Mouse (Mus musculus) megakaryocyte progenitor cell, adult 5-6 weeks (primary cell): ENCODE data around the gene Adcyap1r1. TPM values are rescaled to one million over a fixed set of nuclear protein-coding genes. Genes with fewer than 3 reads are reported as not detected.

Experiments
- ATAC-seq: replicated peaks from 2 replicates; pipeline ENCODE4 v1.8.0; 2016; ENCODE audit warnings: mild to moderate bottlenecking, moderate TSS enrichment, inconsistent platforms; ENCODE audit not compliant: poor library complexity
- total RNA-seq, 2 experiments: library from RNA; stranded (forward) in 1 of 2; stranded (reverse) in 1 of 2; fragments of 157-497, 149-512 nt in 1 of 2; fragments of 200-1000 nt in 1 of 2; gene quantifications; 2 replicates each; pipeline versions ENCODE4 v1.2.3 to v1.2.4; 2015 to 2017

Adcyap1r1 gene
- total RNA-seq, 2 experiments from 2014 or later: 0.08 TPM; not detected in 1

DNA sequence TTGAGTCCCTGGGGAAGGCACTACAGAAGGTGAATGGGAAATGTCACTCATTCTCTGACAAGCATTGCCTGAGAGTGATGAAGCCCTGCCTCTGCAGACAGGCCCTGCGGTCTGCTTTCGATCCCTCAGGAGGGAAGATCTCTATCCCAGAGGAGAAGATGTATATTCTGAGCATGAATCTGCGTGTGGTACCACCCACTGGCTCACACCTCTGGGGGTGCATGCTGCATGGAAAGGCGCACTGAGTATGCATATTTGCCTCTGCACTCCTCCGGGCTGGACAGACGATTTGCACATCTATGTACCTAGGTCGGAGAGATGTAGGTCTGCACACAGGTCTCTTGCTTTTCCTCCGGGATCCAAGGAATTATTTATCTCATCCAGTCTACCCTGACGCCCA, 3.6 kb upstream of the Adcyap1r1 start:
- no peak for ATAC-seq

DNA sequence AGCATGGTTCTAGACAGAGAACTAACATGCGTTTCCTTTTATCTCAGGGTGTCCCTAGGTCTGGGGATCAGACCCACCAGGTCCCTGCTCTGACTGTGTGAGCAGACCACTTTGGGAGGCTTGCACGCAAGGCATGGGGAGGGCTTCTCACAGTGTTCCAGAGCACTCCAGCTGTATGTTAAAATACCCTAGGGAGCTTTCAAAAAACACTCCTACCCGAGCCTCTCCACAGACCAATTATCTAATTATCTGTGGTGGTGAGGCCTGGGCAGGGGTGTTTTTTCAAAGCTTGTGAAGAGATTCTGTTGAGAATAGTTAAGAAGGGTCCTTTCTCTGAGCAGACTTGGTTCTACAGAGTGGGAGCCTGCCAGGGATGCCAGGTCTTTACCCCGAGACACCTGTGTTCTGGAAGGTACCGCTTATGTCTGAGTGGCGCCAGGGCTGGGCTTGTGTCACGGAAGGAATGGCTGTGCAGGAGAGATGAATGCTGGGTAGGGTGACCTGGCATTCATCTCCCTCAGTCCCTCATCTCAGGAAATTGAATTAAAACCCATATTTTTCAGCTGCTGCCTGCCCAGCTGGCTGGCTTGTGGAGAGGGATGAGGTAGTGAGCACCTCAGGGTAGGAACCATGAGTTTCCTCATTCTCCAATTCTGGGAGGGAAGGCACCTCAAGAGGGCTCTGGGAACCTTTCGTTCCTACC, 2.7 kb upstream of the Adcyap1r1 start:
- no peak for ATAC-seq

DNA sequence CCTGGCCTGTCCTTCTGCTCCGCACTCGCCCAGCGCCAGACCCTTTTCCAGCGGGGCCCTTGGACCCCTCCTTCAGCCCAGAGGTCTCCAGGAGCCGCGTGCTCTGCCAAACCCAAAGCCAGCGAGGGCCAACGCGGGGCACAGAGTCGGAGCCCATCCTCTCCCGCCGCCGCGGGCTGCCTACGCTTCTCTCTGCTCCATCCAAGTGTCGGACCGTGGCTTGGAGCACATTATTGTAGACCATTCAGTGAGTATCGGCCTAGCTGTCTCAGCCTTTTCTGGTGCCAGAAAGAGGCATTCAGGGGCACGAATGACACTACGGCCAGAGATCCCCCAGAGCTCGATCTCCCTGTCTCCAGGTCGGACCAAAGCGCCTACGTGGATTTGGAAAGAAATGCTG, 603 bp downstream of the Adcyap1r1 start:
- no peak for ATAC-seq

DNA sequence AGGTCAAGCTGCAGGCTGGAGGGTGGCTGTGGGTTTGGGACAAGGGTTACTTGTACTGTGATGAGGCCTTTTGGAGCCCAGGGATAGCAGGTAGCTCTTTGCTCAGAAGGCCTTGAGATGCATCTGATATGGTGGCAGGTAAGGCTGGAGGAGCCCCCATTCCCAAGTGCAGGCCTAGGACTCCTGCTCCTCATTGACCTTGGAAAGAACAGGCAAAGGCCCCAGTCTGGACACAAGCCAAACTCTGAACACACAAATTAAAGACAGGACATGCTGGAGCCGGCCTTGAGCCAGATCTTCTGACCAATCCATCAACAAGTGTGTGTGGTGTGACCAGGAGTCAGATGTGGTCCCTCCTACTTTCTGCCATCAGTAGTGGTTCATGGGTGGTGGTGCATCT, 1.8 kb downstream of the Adcyap1r1 start:
- no peak for ATAC-seq

- ATAC-seq: no peak
Measured at GRCm38 (mm10) chr6:55455641-55456040, 3.9 kb downstream of the Adcyap1r1 start.

- no peak for ATAC-seq
Measured at GRCm38 (mm10) chr6:55457727-55458126, 5.9 kb downstream of the Adcyap1r1 start.

DNA sequence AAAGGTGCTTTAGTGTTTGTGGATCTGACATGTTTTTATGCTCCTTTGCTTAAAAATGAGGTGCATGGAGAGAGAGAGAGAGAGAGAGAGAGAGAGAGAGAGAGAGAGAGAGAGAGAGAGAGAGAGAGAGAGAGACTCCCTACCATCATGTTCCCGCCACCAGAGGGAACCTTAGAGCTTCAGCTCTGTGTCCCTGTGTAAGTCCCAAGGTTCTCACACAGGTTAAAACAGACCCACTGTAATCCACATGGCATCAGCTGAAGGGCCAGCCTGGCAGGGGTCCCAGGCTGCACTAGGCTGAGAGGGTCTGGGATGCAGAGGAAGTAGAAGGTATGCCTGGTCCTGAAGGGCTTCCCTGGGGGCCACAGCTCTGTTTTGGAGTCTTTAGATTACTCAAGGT, 6.4 kb downstream of the Adcyap1r1 start:
- ATAC-seq: no peak

DNA sequence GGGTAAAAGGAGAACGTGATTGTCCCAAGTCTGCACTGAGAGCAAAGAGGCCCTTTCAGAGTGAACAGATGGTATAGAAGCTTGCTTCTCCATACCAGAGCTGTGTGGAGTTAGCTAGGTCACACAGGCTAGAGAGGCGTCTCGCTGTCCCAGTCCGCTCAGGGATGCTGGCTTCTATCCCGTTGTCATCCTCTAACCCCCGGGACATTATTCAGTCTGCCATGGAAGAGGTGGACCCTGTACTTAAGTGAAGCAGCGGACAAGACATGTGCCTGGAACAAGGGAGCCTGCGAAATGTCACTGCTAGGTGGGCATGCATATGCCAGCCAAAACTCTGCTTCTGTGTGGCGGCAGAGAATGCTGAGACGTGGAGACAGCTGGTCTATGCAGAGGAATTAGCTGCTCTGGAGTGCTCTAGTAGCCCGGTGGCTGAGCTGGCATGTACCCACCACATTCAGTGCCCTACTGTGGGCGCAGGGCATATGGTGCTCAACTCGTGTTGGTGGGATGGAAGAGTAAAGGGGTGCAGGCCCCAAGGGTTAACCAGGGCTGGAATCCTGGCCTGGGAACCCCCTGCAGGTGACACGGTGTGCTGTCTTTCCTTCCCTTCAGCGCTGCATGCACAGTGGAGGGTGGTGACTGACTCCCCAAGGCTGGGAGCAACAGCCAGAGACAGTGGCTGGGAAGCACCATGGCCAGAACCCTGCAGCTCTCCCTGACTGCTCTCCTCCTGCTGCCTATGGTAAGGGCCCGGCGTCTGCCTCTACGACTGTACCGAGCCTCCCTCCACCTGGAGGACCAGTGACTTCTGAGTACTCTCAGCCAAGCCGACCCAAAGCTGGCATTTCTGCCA, 8.0 kb downstream of the Adcyap1r1 start:
- no peak for ATAC-seq

DNA sequence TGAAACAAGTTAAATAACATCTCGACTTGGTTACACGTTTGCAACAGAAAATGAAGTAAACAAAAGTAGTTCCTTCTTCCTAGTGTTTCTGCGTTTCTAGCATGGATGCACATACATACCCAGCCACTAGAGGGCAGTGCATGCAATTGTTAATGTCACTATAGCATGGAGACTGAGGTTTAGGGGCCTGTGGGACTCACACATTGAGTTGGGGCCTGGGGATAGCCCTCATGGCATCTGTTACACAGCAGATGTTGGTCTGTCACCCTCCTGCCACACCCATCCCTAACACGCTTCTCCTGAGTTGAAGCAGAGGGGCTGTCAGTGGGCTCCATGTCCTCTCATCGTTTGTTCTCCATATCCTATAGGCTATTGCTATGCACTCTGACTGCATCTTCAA, 9.4 kb downstream of the Adcyap1r1 start:
- ATAC-seq: peak; percentile 75

DNA sequence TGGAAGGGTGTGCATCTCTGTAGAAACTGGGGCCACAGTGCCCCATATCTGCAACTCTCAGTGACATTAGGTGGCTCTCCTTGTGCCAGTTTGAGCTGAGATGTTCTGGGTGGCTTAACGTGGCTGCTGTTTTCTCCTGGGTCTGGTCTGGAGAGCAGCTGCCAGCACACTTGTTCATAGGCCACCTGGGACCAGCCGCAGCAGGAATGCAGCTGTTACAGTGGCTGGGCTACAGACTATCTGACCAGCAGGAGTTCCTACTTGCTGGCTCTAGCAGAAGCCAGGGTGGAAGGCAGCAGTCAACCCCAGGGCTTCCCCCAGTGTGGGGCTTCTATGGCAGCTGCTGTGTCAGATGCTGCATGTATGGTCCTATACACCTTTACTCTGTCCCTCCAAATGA, 9.9 kb downstream of the Adcyap1r1 start:
- ATAC-seq: no peak

DNA sequence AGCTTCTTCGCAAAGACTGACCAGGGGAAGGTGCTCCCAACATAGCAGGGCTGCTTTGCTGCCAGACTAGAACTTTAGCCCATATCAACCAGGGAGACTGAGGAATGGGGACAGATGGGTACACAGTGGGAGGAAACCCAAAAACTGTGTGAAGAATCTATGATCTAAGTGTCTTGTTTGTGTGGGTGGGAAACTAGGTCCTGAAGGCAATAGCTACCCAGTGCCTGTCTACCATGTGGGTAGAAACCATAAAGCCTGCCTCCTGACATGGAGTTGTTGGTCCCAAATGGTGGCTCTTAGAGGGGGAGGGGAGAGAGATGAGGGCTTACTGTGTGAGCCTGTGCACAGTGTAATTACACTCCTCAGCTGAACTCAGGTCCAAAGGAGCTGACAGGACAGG, 10.6 kb downstream of the Adcyap1r1 start:
- no peak for ATAC-seq

DNA sequence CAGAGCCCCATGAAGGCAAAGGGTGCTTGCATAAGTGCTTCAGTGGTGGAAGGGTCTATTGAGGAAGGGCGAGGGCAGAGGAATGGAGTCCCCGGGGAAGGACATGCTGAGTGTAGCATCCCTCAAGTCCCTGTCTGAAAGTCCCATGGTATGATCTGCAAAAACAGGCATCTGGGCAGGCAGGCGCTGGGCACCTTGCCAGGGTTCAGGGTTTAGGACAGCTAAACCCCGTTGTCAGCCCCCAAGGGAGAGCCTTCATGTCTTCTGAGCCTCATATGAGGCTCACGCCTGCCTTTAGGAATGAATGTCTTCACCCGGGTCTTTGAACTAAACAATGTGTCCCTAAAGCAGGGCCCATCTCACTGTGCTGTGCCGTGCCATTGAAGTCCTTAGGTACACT, 12.2 kb downstream of the Adcyap1r1 start:
- ATAC-seq: no peak

DNA sequence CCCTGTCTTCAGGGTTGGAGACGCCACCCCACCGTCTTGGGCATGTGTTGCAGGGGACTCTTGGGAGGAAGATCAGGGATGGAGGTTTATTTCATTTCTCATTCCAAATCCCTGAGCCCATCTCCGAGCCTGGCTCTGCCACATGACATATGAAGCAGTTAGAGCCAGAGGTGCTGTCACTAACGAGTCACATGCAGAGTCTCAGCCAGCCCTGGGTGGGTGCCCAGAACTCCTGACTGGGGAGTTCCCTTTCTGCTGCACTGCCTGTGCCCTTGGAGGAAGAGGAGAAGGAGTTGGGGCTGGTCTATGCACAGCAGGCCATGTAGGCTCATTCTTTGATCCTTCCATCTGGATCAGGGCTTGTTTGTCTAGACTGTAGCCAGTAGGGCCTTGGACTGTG, 13.5 kb downstream of the Adcyap1r1 start:
- no peak for ATAC-seq

DNA sequence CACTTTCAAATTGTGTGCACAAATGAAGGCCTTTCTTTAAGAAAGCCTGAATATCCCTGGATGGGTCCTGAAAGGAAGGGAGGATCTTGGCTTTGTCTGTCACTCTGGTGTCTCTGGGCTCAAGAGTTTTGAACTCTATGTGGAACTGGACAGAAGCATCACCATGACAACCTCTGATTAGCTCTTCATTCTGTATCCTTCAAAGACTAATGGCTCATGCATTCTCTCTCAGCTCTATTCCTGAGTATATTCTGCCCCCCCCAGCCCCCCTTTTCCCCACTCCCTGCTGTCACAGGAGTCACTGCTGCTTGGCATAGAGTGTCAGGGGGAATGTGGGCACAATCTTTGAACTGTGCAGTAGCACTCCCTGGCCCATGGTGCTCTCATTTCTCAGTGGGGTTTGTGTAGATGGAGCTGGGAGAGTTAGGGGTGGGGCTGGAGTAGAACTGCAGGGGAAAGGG, 14.6 kb downstream of the Adcyap1r1 start:
- no peak for ATAC-seq

GRCm38 (mm10) chr6:55470691-55471090, 18.9 kb downstream of the Adcyap1r1 start:
- no peak for ATAC-seq

- no peak for ATAC-seq
Measured at GRCm38 (mm10) chr6:55472381-55472780, 20.6 kb downstream of the Adcyap1r1 start.

DNA sequence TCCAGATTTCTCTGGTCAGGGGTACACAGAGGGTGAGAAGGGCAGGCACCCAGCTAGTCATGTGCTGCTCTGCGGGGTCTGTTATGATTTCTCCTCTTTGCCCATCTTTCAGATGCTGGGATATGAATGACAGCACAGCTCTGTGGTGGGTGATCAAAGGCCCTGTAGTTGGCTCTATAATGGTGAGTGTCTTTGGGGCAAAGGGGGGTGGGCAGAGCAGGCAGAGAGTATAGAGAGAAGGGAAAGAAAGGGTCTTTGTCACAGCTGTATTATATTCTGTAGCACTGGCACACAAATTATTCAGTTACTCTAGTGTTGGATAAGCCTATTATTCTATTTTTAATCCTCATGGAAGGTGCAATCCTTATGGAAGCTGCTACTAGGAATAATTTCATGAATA, 29.2 kb downstream of the Adcyap1r1 start:
- ATAC-seq: no peak

DNA sequence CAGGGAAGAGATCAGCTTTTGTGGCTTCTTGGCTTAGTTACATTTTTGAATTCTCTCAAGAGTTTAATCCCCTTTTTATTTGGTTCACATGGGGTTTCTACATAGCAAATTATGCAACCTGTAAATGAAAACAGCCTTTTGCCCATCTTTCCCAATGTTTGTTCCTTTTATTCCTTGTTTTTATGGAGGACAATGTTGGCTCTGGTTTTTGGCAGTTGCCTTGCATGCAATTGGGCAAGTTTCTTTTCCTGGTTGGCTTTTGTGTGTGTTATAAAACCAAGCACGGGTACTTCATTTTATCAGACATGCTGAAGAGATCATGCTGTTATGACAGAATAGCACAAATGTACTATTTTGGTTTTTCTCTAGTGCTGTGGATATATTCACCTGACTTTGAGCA, 30.7 kb downstream of the Adcyap1r1 start:
- no peak for ATAC-seq

- ATAC-seq: no peak
Measured at GRCm38 (mm10) chr6:55483360-55483759, 31.6 kb downstream of the Adcyap1r1 start.

DNA sequence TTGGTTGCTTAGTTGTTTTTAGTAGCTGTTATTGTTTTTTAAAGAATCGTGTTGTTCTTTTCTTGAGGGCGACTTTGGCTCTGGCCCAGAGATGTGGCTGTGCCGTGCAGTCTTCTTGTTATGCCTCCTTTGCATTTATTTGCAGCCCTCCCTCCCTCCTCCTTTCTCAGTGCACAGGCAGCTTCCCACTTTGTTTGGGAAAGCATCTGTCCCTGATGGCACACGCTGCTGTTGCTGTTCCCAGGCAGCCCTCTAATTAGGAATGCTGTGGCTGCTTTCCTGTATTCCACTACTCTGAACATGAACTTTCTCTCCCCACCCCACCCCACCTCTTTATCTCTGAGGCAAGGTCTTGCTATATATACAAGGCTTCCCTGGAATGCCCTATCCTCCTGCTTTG, 32.4 kb downstream of the Adcyap1r1 start:
- no peak for ATAC-seq

- no peak; the same call in 1 of the 2 replicates for ATAC-seq
Measured at GRCm38 (mm10) chr6:55485216-55485615, 33.4 kb downstream of the Adcyap1r1 start.

GRCm38 (mm10) chr6:55487726-55488125, 35.9 kb downstream of the Adcyap1r1 start:
- 0 out of 2 replicates have a peak, but pooled peaks have one; percentile 17 for ATAC-seq
